Comparison of ENCODE assay signal across 18 mouse cellular contexts in genomic region chr9:22834994-22835512, GRCm38 (mm10).
"Had no signal": no experiment of that assay in that cellular context is flagged by ENCODE, and none has a peak within 500 bp of the region (broad histone marks: within the 10 kb centered on the region; RNA-seq: fewer than 3 reads in every experiment).

No protein-coding gene starts in this region.

- H3K4me2 ChIP-seq: lung, embryonic 14.5 days; midbrain, embryonic 12.5 days; neural tube, embryonic 13.5 days; neural tube, embryonic 15.5 days had no signal

- H3K27ac ChIP-seq: midbrain, embryonic 10.5 days; midbrain, embryonic 12.5 days; neural tube, embryonic 13.5 days; neural tube, embryonic 15.5 days had no signal

- H3K9me3 ChIP-seq: midbrain, embryonic 10.5 days; midbrain, embryonic 12.5 days; neural tube, embryonic 13.5 days; neural tube, embryonic 15.5 days had no signal

- H3K27me3 ChIP-seq: neural tube, embryonic 13.5 days; neural tube, embryonic 15.5 days had no signal

- H3K36me3 ChIP-seq: midbrain, embryonic 10.5 days; midbrain, embryonic 12.5 days; neural tube, embryonic 13.5 days; neural tube, embryonic 15.5 days had no signal

- H3K4me3 ChIP-seq: midbrain, embryonic 10.5 days; midbrain, embryonic 12.5 days; myocyte; neural tube, embryonic 13.5 days; neural tube, embryonic 15.5 days had no signal

- H3K9ac ChIP-seq: lung, embryonic 14.5 days; midbrain, embryonic 12.5 days; neural tube, embryonic 13.5 days; neural tube, embryonic 15.5 days had no signal

- ATAC-seq: midbrain, embryonic 16.5 days had no signal

- DNase-seq: lung, embryonic 14.5 days; lung, postnatal 10 days; lung, postnatal 4 days; midbrain, embryonic 14.5 days; retina, postnatal 1 day; right cerebral cortex, adult 18-20 months; right cerebral cortex, postnatal 25 days; right cerebral cortex, postnatal 4 days; spleen, adult 18-20 months; thymus, adult 18-20 months; thymus, postnatal 14 days; thymus, postnatal 36 days had no signal
